7 mouse cellular contexts compared by ENCODE assay signal in genomic region chr13:69532893-69533404, GRCm38 (mm10). TPM values are rescaled to one million over a fixed set of nuclear protein-coding genes. Genes with fewer than 3 reads are reported as not detected.
A peak's percentile ranks its signal among the peaks of the same experiment; 100 is the strongest.
DNase-seq lines count a peak whose midpoint lies in the region; ATAC-seq and TF ChIP-seq lines count a peak whose summit lies in the region.

No protein-coding gene starts in this region.

- H3K4me3 ChIP-seq in lung, postnatal 0 days (ENCODE audit: low read depth, low read length), result peak overlapping the region; percentile 80
- H3K4me3 ChIP-seq in forebrain, embryonic 10.5 days, result peak overlapping the region; percentile 97
- H3K4me3 ChIP-seq in limb, embryonic 13.5 days, result peak overlapping the region; percentile 95
- H3K4me3 ChIP-seq in stomach, embryonic 14.5 days (ENCODE audit: low read depth, low read length), result peak overlapping the region; percentile 97

- TF ChIP-seq EP300 in lung, postnatal 0 days (IDR thresholded peaks at IDR 0.05), result no peak

- no peak for DNase-seq in lung, postnatal 0 days (ENCODE audit: low spot score)
- no peak for DNase-seq in lung, adult 18-20 months
- DNase-seq in forebrain, embryonic 10.5 days (ENCODE audit: extremely low spot score, low spot score), result no peak
- no peak for DNase-seq in layer of hippocampus, adult 9-10 months (ENCODE audit: low spot score)

- H3K9me3 ChIP-seq in lung, postnatal 0 days (ENCODE audit: low read length), result no peaks in the 10 kb centered on the region
- H3K9me3 ChIP-seq in forebrain, embryonic 10.5 days, result no peaks in the 10 kb centered on the region
- no peaks in the 10 kb centered on the region for H3K9me3 ChIP-seq in limb, embryonic 13.5 days
- no peaks in the 10 kb centered on the region for H3K9me3 ChIP-seq in stomach, embryonic 14.5 days (ENCODE audit: control insufficient read depth, low read depth, low read length)

- TF ChIP-seq CTCF in lung, postnatal 0 days (IDR thresholded peaks at IDR 0.05), result peak; percentile 14; the same call in 1 of the 2 replicates

- H3K9ac ChIP-seq in lung, postnatal 0 days (replicated peaks; ENCODE audit: low read depth), result peak overlapping the region; percentile 60
- H3K9ac ChIP-seq in limb, embryonic 13.5 days, result peak overlapping the region; percentile 92
- H3K9ac ChIP-seq in stomach, embryonic 14.5 days (replicated peaks; ENCODE audit: low read depth, low read length), result peak overlapping the region; percentile 92

- peak overlapping the region; percentile 94 for H3K4me2 ChIP-seq in lung, postnatal 0 days (replicated peaks; ENCODE audit: low read depth, low read length)
- peak overlapping the region; percentile 89 for H3K4me2 ChIP-seq in limb, embryonic 13.5 days (replicated peaks)
- H3K4me2 ChIP-seq in stomach, embryonic 14.5 days (replicated peaks; ENCODE audit: low read depth, low read length), result peak overlapping the region; percentile 61

- peaks cover 14% of the 10 kb centered on the region; the same call in 1 of the 2 replicates for H3K4me1 ChIP-seq in lung, postnatal 0 days (ENCODE audit: insufficient read depth, low read depth, low read length)
- peaks cover 63% of the 10 kb centered on the region for H3K4me1 ChIP-seq in forebrain, embryonic 10.5 days
- peaks cover 52% of the 10 kb centered on the region for H3K4me1 ChIP-seq in limb, embryonic 13.5 days
- peaks cover 32% of the 10 kb centered on the region for H3K4me1 ChIP-seq in stomach, embryonic 14.5 days (ENCODE audit: control insufficient read depth, insufficient read depth, low read length)

- WGBS in lung, postnatal 0 days, result 1% methylated on average over 9 of the region's 9 CpGs
- 3% methylated on average over 9 of the region's 9 CpGs for WGBS in forebrain, embryonic 10.5 days
- WGBS in limb, embryonic 13.5 days, result under 1% methylated on average over 9 of the region's 9 CpGs
- 2% methylated on average over 9 of the region's 9 CpGs for WGBS in stomach, embryonic 14.5 days

- peak overlapping the region; percentile 91; the same call in 1 of the 2 replicates for H3K27ac ChIP-seq in lung, postnatal 0 days (ENCODE audit: low read length)
- H3K27ac ChIP-seq in forebrain, embryonic 10.5 days, result peak overlapping the region; percentile 98
- H3K27ac ChIP-seq in limb, embryonic 13.5 days, result peak overlapping the region; percentile 90; the same call in 1 of the 2 replicates
- H3K27ac ChIP-seq in stomach, embryonic 14.5 days (ENCODE audit: low read length), result peak overlapping the region; percentile 66; the same call in 1 of the 2 replicates

- H3K27me3 ChIP-seq in lung, postnatal 0 days (replicated peaks; ENCODE audit: insufficient read depth, low read length), result no peaks in the 10 kb centered on the region
- H3K27me3 ChIP-seq in forebrain, embryonic 10.5 days (ENCODE audit: poor library complexity, severe bottlenecking), result no peaks in the 10 kb centered on the region
- no peaks in the 10 kb centered on the region for H3K27me3 ChIP-seq in limb, embryonic 13.5 days
- H3K27me3 ChIP-seq in stomach, embryonic 14.5 days (ENCODE audit: control insufficient read depth, insufficient read depth, low read length), result no peaks in the 10 kb centered on the region

- H3K36me3 ChIP-seq in lung, postnatal 0 days (ENCODE audit: insufficient read depth, low read length), result no peaks in the 10 kb centered on the region
- H3K36me3 ChIP-seq in forebrain, embryonic 10.5 days (replicated peaks), result peaks cover 38% of the 10 kb centered on the region
- peaks cover 18% of the 10 kb centered on the region for H3K36me3 ChIP-seq in limb, embryonic 13.5 days
- H3K36me3 ChIP-seq in stomach, embryonic 14.5 days (ENCODE audit: control insufficient read depth, insufficient read depth, low read length), result peaks cover 6% of the 10 kb centered on the region; the same call in 1 of the 2 replicates

- ATAC-seq in lung, postnatal 0 days, result no peak
- no peak for ATAC-seq in limb, embryonic 13.5 days (ENCODE audit: low FRiP score, low read depth)
- no peak for ATAC-seq in stomach, embryonic 14.5 days (ENCODE audit: insufficient number of reproducible peaks, insufficient read depth, low FRiP score, low read depth)
- no peak for ATAC-seq in megakaryocyte-erythroid progenitor cell, adult 5-6 weeks (replicated peaks; ENCODE audit: low FRiP score, low TSS enrichment, poor library complexity, severe bottlenecking)

RNA-seq across cellular contexts. Expression of gene Nsun2, which starts 0.6 kb away (rescaled TPM):
- 34.7 and 38.1 TPM in 2 replicates for polyA plus RNA-seq in lung, postnatal 0 days (2015; fragmentation: Nextera tagmentation; extraction: Ambion mirVana)
- polyA plus RNA-seq in forebrain, embryonic 10.5 days (2016; fragmentation: Nextera tagmentation; extraction: Ambion mirVana), result 171 and 175 TPM in 2 replicates
- 120 and 125 TPM in 2 replicates for polyA plus RNA-seq in limb, embryonic 13.5 days (2015; fragmentation: Nextera tagmentation; extraction: Ambion mirVana)
- 110 and 116 TPM in 2 replicates for polyA plus RNA-seq in stomach, embryonic 14.5 days (2014; fragmentation: Nextera tagmentation; extraction: Ambion mirVana)
- 194 and 202 TPM in 2 replicates for total RNA-seq in megakaryocyte-erythroid progenitor cell, adult 5-6 weeks (2014; fragmentation: Nextera tagmentation)
- total RNA-seq in megakaryocyte-erythroid progenitor cell, adult 5-6 weeks (2017), result 324 and 335 TPM in 2 replicates

RNA-seq across cellular contexts. Expression of gene Tent4a, which starts 1.5 kb away (rescaled TPM):
- 3.1 TPM in 2 replicates for polyA plus RNA-seq in lung, postnatal 0 days (2015; fragmentation: Nextera tagmentation; extraction: Ambion mirVana)
- 4.1 and 4.9 TPM in 2 replicates for polyA plus RNA-seq in forebrain, embryonic 10.5 days (2016; fragmentation: Nextera tagmentation; extraction: Ambion mirVana)
- polyA plus RNA-seq in limb, embryonic 13.5 days (2015; fragmentation: Nextera tagmentation; extraction: Ambion mirVana), result 6.3 and 6.7 TPM in 2 replicates
- 7.9 and 8.8 TPM in 2 replicates for polyA plus RNA-seq in stomach, embryonic 14.5 days (2014; fragmentation: Nextera tagmentation; extraction: Ambion mirVana)
- total RNA-seq in megakaryocyte-erythroid progenitor cell, adult 5-6 weeks (2014; fragmentation: Nextera tagmentation), result 19.5 and 24.2 TPM in 2 replicates
- 13.5 and 14.0 TPM in 2 replicates for total RNA-seq in megakaryocyte-erythroid progenitor cell, adult 5-6 weeks (2017)
